Mouse (Mus musculus) heart, postnatal 25 days (tissue): ENCODE data around the gene Ifrd2. TPM values are rescaled to one million over a fixed set of nuclear protein-coding genes. Genes with fewer than 3 reads are reported as not detected.
A peak's percentile ranks its signal among the peaks of the same experiment; 100 is the strongest.

ENCODE experiments used
- DNase-seq: peaks from one replicate; pipeline ENCODE4 v3.0.0; 2022; ENCODE audit warnings: low spot score
- intact Hi-C: fragments of 180-260 bp; cut with DNase I; formaldehyde crosslinking; loops from one replicate; pipeline ENCODE4 v1.15.1; 2025
- total RNA-seq, 2 experiments: library from RNA; stranded (reverse); gene quantifications; 2 replicates each; pipeline ENCODE4 v1.2.3; 2021

Ifrd2 gene
- 10 to 100 TPM; 44.6 to 45.8 TPM for total RNA-seq

- peak; percentile 98 for DNase-seq
- intact Hi-C loops, result no loop called here
Measured at GRCm38 (mm10) chr9:107586974-107587832, at the start of gene Ifrd2. Gene Ifrd2, plus strand, starts transcription at chr9:107587642.

- DNase-seq, result no peak
- intact Hi-C loops, result no loop called here
Measured at GRCm38 (mm10) chr9:107538231-107538630, 49.2 kb upstream of the Ifrd2 start.

GRCm38 (mm10) chr9:107538711-107539110 is 48.7 kb upstream of the Ifrd2 start:
- no peak for DNase-seq
- intact Hi-C loops, result no loop called here

GRCm38 (mm10) chr9:107539940-107540339 is 47.5 kb upstream of the Ifrd2 start:
- no peak for DNase-seq
- intact Hi-C loops, result no loop called here

- no peak for DNase-seq
- intact Hi-C loops, result no loop called here
Measured at GRCm38 (mm10) chr9:107540420-107540819, 47.0 kb upstream of the Ifrd2 start.

- intact Hi-C loops, result no loop called here
- no peak for DNase-seq
Measured at GRCm38 (mm10) chr9:107541005-107541404, 46.4 kb upstream of the Ifrd2 start.

- intact Hi-C loops, result no loop called here
Measured at GRCm38 (mm10) chr9:107541474-107542351, 45.7 kb upstream of the Ifrd2 start, which contains the start of the genes Cyb561d2 and Nprl2. Gene Cyb561d2, minus strand, starts transcription at chr9:107542193. Gene Nprl2, plus strand, starts transcription at chr9:107542226.

GRCm38 (mm10) chr9:107542352-107542686 is 45.1 kb upstream of the Ifrd2 start:
- intact Hi-C loops, result no loop called here
- DNase-seq, result no peak

More at GRCm38 (mm10) chr9:107541474-107542351, 45.7 kb upstream of the Ifrd2 start, which contains the start of the genes Cyb561d2 and Nprl2:
- DNase-seq, result peak; percentile 91

- DNase-seq, result no peak
- intact Hi-C loops, result no loop called here
Measured at GRCm38 (mm10) chr9:107542721-107543120, 44.7 kb upstream of the Ifrd2 start.

- DNase-seq, result no peak
- intact Hi-C loops, result no loop called here
Measured at GRCm38 (mm10) chr9:107543299-107543698, 44.1 kb upstream of the Ifrd2 start.

- no peak for DNase-seq
- intact Hi-C loops, result no loop called here
Measured at GRCm38 (mm10) chr9:107544196-107544700, 43.2 kb upstream of the Ifrd2 start.

- intact Hi-C loops, result no loop called here
Measured at GRCm38 (mm10) chr9:107544729-107545128, 42.7 kb upstream of the Ifrd2 start.

GRCm38 (mm10) chr9:107545199-107545598 is 42.2 kb upstream of the Ifrd2 start:
- DNase-seq, result no peak

More at GRCm38 (mm10) chr9:107544729-107545128, 42.7 kb upstream of the Ifrd2 start:
- no peak for DNase-seq

GRCm38 (mm10) chr9:107545602-107546001 is 41.8 kb upstream of the Ifrd2 start:
- intact Hi-C loops, result no loop called here
- DNase-seq, result no peak

More at GRCm38 (mm10) chr9:107545199-107545598, 42.2 kb upstream of the Ifrd2 start:
- intact Hi-C loops, result no loop called here

GRCm38 (mm10) chr9:107547026-107547425 is 40.4 kb upstream of the Ifrd2 start, which contains the start of gene Zmynd10:
Gene Zmynd10, plus strand, starts transcription at chr9:107547298.
- intact Hi-C loops, result loop anchor here (1.0 kb wide), 1 partner anchor 14 kb away; no protein-coding TSS in a partner anchor
- DNase-seq, result peak; percentile 76

- no peak for DNase-seq
- intact Hi-C loops, result loop anchor here (1.0 kb wide), 1 partner anchor 13 kb away; no protein-coding TSS in a partner anchor
Measured at GRCm38 (mm10) chr9:107547957-107548356, 39.5 kb upstream of the Ifrd2 start.

GRCm38 (mm10) chr9:107548820-107549219 is 38.6 kb upstream of the Ifrd2 start:
- no peak for DNase-seq
- intact Hi-C loops, result no loop called here

- DNase-seq, result no peak
- intact Hi-C loops, result no loop called here
Measured at GRCm38 (mm10) chr9:107549297-107550074, 38.0 kb upstream of the Ifrd2 start.

GRCm38 (mm10) chr9:107550491-107551116 is 36.8 kb upstream of the Ifrd2 start:
- no peak for DNase-seq
- intact Hi-C loops, result no loop called here
